Mouse (Mus musculus) large intestine, adult 2 months (tissue): ENCODE results near the gene Ucp1. TPM values are rescaled to one million over a fixed set of nuclear protein-coding genes. Genes with fewer than 3 reads are reported as not detected.

Experiments
- DNase-seq: peaks from one replicate; pipeline ENCODE4 v3.0.0-alpha.2; 2012; ENCODE audit warnings: low read depth, low spot score
- WGBS: fragments of 180-500 bp; shearing (Covaris S2); methylation state at CpG from one replicate; pipeline ENCODE4 v1.1.7; 2018; 5-methylcytosine and 5-hydroxymethylcytosine counted together
- polyA plus RNA-seq: library from polyadenylated mRNA; depleted of rRNA; stranded (reverse); fragments of >200 nt; gene quantifications from 2 replicates; pipeline ENCODE4 v1.2.3, GENCODE M21; 2012; rRNA removed

The Ucp1 gene
- polyA plus RNA-seq, 1 experiment, result 0.12 TPM

DNA sequence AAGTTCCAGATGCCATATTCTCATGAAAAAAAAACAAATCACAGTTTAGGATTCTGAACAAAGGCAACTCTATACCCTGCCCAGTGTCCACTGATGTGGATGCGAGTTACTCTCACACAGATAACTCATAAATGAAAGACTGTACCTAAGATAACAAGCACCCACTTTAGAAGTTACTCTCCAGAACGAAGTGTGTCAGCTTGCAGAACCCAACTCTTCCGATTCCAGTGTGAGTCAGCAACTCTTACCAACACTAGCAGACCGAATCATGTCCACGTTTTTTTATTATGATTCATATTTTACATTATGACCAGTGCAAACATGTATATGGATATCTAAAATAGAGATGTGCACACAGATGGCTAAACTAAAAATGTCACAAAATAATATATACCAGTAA, 37.7 kb downstream of the Ucp1 start:
- WGBS, result 87% methylated on average over 5 of the region's 5 CpGs
- no peak for DNase-seq

DNA sequence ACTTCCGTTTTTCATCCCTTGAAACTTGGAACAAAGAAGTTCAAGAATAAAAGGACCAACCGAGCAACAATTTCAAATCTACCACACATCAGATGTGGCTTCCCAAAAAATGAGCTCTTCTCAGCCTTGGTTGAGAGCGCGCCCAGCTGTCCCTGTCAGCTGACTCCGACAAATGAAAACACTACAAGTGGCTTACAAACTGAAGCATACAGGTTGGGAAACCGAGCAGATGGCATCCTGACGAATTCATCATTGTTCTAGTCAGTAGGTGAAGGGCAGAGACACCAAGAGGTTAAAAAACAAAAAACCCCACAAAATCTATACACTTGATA, 41.4 kb downstream of the Ucp1 start:
- 15% methylated on average over 7 of the region's 7 CpGs for WGBS
- no peak for DNase-seq

DNA sequence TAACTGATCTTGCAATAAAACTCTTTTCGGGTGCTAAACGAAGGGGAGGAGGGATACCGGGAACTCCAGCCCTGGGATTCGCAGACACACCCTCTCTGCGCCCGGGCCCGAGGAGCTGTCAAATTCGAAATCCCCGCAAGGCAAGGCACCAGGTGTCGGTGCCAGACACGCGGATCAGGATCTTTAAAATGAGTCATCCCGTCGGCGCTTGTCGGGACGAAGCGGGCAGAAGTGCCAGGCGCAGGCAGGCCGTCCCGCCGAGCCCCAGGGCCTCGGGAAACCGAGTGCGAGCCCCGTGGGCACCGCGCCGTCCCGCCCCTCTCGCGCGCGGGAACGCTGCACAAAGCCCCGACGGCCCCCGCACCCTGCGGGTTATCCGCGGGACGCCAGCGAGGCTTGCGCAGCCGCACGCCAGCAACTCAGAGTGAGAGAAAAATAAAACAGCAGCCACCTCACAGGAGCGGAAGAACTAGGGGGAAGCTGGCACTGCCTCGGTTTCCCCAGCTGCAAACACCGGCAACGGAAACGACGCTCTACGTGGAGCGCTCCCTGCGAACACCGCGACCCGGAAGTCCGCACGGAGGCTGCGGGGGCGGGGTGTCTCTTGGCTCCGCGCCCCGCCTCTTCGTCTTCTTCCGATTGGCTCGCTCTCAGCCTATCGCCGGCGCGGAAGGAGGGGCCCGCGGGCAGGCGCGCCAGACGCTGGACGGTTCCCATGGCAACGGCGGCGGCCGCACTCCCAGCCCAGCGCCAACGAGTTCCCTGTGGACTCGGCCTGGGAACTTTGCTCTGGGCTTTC, 41.9 kb downstream of the Ucp1 start, which contains the start of gene Elmod2:
Elmod2 (minus strand) TSS at position 588 of the 799 bp plus-strand sequence.
- WGBS, result under 1% methylated on average over 85 of the region's 85 CpGs

DNA sequence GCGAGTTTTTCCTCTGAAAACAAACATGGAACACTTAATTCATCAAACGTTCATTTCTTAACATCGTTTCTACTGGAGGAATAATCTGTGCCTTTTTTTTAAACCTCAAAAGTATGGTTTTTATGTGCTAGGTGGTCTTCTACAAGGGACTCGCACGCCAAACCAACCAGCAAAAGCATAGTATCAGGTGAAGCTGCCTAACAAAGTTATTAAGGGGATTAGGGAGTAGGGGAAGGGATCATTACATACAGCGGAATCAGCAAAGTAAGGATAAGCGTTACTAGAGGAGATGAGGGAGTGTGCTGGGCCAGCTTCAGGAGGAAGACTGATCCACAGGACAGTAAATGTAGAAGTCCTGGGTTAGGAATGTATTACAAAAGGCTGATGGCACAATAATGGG, 42.7 kb downstream of the Ucp1 start:
- WGBS, result 28% methylated on average over 7 of the region's 7 CpGs
- no peak for DNase-seq

More for the DNA sequence above, 41.9 kb downstream of the Ucp1 start, which contains the start of gene Elmod2:
- DNase-seq, result peak; percentile 94

DNA sequence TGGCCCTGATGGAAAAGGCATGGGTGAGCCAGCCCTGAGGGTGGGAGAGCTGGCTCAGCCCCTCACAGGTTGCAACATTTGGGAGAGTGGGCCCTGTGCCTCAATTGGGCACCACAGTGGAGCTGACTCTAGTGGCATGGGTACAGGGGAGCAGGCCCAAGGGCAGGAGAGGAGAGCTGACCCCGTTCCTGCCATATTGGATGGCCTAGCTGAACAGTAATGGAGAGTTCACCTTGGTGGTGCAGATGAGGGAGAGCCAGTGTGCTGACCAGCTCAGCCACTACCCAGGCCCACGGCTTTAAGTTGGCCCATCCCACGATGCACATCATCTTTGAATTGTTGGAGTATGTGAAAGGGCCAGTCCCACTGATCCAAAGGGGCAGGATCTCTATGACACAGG, 51.9 kb downstream of the Ucp1 start:
- 89% methylated on average over 3 of the region's 3 CpGs for WGBS
- DNase-seq, result no peak

DNA sequence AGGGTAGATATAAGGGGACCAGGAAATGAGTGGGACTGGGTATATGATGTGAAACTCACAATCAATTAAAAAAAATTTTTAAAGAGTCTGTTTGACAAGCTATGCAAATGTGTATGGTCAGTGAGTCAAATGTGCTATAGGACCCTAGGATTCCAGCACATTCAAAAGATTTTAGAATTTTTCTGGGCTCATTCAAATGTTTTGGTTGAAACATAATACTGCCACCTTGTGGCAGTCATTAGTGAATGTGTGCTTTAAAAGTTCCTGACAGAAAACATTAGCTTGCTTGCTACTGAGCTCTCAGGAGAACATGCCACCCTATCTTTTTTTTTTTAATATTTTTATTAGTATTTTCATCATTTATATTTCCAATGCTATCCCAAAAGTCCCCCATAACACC, 52.5 kb downstream of the Ucp1 start:
- DNase-seq, result no peak

Other genes starting within 250 kb of the Ucp1 start
- gene Tbc1d9, start 125.0 kb upstream of the Ucp1 start, polyA plus RNA-seq, result 5.1 and 7.0 TPM in 2 replicates
- gene Gm10645, start 124.2 kb upstream of the Ucp1 start, polyA plus RNA-seq, result 0.17 and 0.41 TPM in 2 replicates
- 2.3 and 3.7 TPM in 2 replicates for gene Elmod2, start 42.1 kb downstream of the Ucp1 start, polyA plus RNA-seq
- gene Mgat4d, start 58.1 kb downstream of the Ucp1 start, polyA plus RNA-seq, result not detected in 2 replicates
- 0.03 and 0.04 TPM in 2 replicates for gene Clgn, start 99.5 kb downstream of the Ucp1 start, polyA plus RNA-seq
- gene Scoc, start 168.0 kb downstream of the Ucp1 start, polyA plus RNA-seq, result 2.6 and 8.2 TPM in 2 replicates
- not detected in 2 replicates for gene Olfr370, start 245.4 kb downstream of the Ucp1 start, polyA plus RNA-seq